Comparison of ENCODE assay signal across 8 mouse cellular contexts in the genomic region with DNA sequence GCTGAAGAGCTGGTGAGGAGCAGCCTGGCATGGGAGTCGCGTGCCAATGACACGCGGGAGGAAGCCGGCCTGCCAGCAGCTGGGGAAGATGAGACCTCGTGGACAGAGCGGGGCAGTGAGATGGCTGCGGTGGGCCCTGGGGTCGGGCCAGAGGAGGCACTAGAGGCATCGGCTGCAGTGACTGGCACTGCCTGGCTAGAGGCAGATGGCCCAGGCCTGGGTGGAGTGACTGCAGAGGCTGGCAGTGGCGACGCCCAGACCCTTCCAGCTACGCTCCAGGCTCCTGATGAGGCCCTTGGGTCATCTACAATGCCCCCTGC. TPM values are rescaled to one million over a fixed set of nuclear protein-coding genes. Genes with fewer than 3 reads are reported as not detected.
A peak's percentile ranks its signal among the peaks of the same experiment; 100 is the strongest.
DNase-seq lines count a peak whose midpoint lies in the region; ATAC-seq and TF ChIP-seq lines count a peak whose summit lies in the region.

No protein-coding gene starts in this region.

- no peaks in the 10 kb centered on the region for H3K36me3 ChIP-seq in neural tube, embryonic 11.5 days (ENCODE audit: control insufficient read depth, insufficient read depth, low read length)
- peaks cover 8% of the 10 kb centered on the region for H3K36me3 ChIP-seq in limb, embryonic 13.5 days
- H3K36me3 ChIP-seq in small intestine, adult 2 months (ENCODE audit: control insufficient read depth, insufficient read depth, low read length) = no peaks in the 10 kb centered on the region

- no peak for ATAC-seq in neural tube, embryonic 11.5 days (ENCODE audit: insufficient read depth, low FRiP score, low TSS enrichment)
- ATAC-seq in limb, embryonic 13.5 days (ENCODE audit: low FRiP score, low read depth) = no peak

- TF ChIP-seq POLR2A in small intestine, adult 2 months (IDR thresholded peaks at IDR 0.05; ENCODE audit: low read depth, low read length) = no peak

- peak overlapping the region; percentile 56 for H3K4me3 ChIP-seq in neural tube, embryonic 11.5 days (ENCODE audit: low read depth, low read length)
- H3K4me3 ChIP-seq in limb, embryonic 13.5 days = peak overlapping the region; percentile 71
- H3K4me3 ChIP-seq in small intestine, adult 2 months (ENCODE audit: low read depth, low read length) = peak overlapping the region; percentile 83

- no peaks in the 10 kb centered on the region for H3K27me3 ChIP-seq in neural tube, embryonic 11.5 days (ENCODE audit: control insufficient read depth, insufficient read depth, low read length)
- peaks cover 64% of the 10 kb centered on the region for H3K27me3 ChIP-seq in limb, embryonic 13.5 days
- H3K27me3 ChIP-seq in small intestine, adult 2 months (ENCODE audit: control insufficient read depth, insufficient read depth, low read length) = peaks cover 13% of the 10 kb centered on the region; the same call in 1 of the 2 replicates

- peaks cover 30% of the 10 kb centered on the region for H3K4me1 ChIP-seq in neural tube, embryonic 11.5 days (ENCODE audit: control insufficient read depth, insufficient read depth, low read length)
- peaks cover 23% of the 10 kb centered on the region for H3K4me1 ChIP-seq in limb, embryonic 13.5 days
- H3K4me1 ChIP-seq in small intestine, adult 2 months (ENCODE audit: control insufficient read depth, insufficient read depth, insufficient read length, low read length) = peaks cover 7% of the 10 kb centered on the region

- DNase-seq in cerebellum, adult 11 months = peak; percentile 57
- no peak for DNase-seq in cerebellum, adult 11-12 months
- no peak for DNase-seq in neural tube, embryonic 11.5 days (ENCODE audit: low spot score)
- no peak for DNase-seq in neural tube, embryonic 10.5 days (ENCODE audit: extremely low spot score, low spot score)
- no peak for DNase-seq in spleen, postnatal 14 days (ENCODE audit: low spot score in 2 of 2)
- no peak for DNase-seq in layer of hippocampus, postnatal 36 days

- 0 out of 2 replicates have a peak overlapping the region, but pooled peaks have one; percentile 39 for H3K27ac ChIP-seq in neural tube, embryonic 11.5 days (ENCODE audit: low read depth, low read length)
- no peak overlapping the region for H3K27ac ChIP-seq in limb, embryonic 13.5 days
- no peak overlapping the region for H3K27ac ChIP-seq in small intestine, adult 2 months (ENCODE audit: insufficient read depth, low read depth, low read length)

- H3K9me3 ChIP-seq in neural tube, embryonic 11.5 days (ENCODE audit: control insufficient read depth, low read length) = no peaks in the 10 kb centered on the region
- no peaks in the 10 kb centered on the region for H3K9me3 ChIP-seq in limb, embryonic 13.5 days

- peak overlapping the region; percentile 92 for H3K4me2 ChIP-seq in neural tube, embryonic 11.5 days (ENCODE audit: low read depth)
- peak overlapping the region; percentile 99 for H3K4me2 ChIP-seq in limb, embryonic 13.5 days (replicated peaks)

- 35% methylated on average over 13 of the region's 13 CpGs for WGBS in neural tube, embryonic 11.5 days
- whole genome bisulfite sequencing in limb, embryonic 13.5 days = 40% methylated on average over 13 of the region's 13 CpGs
- 30% methylated on average over 13 of the region's 13 CpGs for WGBS in small intestine, adult 2 months

- no peak for TF ChIP-seq CTCF in small intestine, adult 2 months (IDR thresholded peaks at IDR 0.05; ENCODE audit: extremely low read depth, insufficient read length, insufficient replicate concordance, low read depth, low read length)

- peak overlapping the region; percentile 29 for H3K9ac ChIP-seq in neural tube, embryonic 11.5 days (ENCODE audit: low read length)
- H3K9ac ChIP-seq in limb, embryonic 13.5 days = peak overlapping the region; percentile 39; the same call in 1 of the 2 replicates

RNA-seq across cellular contexts. Expression of a gene that starts 2.7 kb away (rescaled TPM):
- 19.6 and 21.3 TPM in 2 replicates for polyA plus RNA-seq in neural tube, embryonic 11.5 days (2014; fragmentation: Nextera tagmentation; extraction: Ambion mirVana)
- 3.7 and 4.5 TPM in 2 replicates for polyA plus RNA-seq in limb, embryonic 13.5 days (2015; fragmentation: Nextera tagmentation; extraction: Ambion mirVana)
- 0.22 and 0.72 TPM in 2 replicates for polyA plus RNA-seq in small intestine, adult 2 months (2012; rRNA removed)
- total RNA-seq in layer of hippocampus, postnatal 36 days (2021) = 100 to 1,000 TPM; 274 to 279 TPM

RNA-seq across cellular contexts. Expression of a gene that starts 58.7 kb away (rescaled TPM):
- 39.0 and 43.2 TPM in 2 replicates for polyA plus RNA-seq in neural tube, embryonic 11.5 days (2014; fragmentation: Nextera tagmentation; extraction: Ambion mirVana)
- 34.4 and 35.8 TPM in 2 replicates for polyA plus RNA-seq in limb, embryonic 13.5 days (2015; fragmentation: Nextera tagmentation; extraction: Ambion mirVana)
- 3.7 and 5.7 TPM in 2 replicates for polyA plus RNA-seq in small intestine, adult 2 months (2012; rRNA removed)
- total RNA-seq in layer of hippocampus, postnatal 36 days (2021) = 10 to 100 TPM in 1 of 2 experiments, 1 to 10 TPM in 1; 9.7 to 13.8 TPM
